Mouse (Mus musculus) C2C12 (cell line): ENCODE measurements around the gene Shb.

ENCODE experiments used
- CEBPB ChIP-seq: IDR thresholded peaks from one replicate; pipeline ENCODE4 v1.6.1; 2011; ENCODE audit warnings: low read depth, mild to moderate bottlenecking, control low read depth, moderate library complexity
- CTCF ChIP-seq: IDR thresholded peaks from one replicate; pipeline ENCODE4 v1.5.1; 2011; ENCODE audit not compliant: control insufficient read depth, insufficient read depth, insufficient read length
- FOSL1 ChIP-seq: IDR thresholded peaks from one replicate; pipeline ENCODE4 v1.8.0; 2011; ENCODE audit warnings: mild to moderate bottlenecking, low read length; ENCODE audit not compliant: poor library complexity, insufficient read depth, severe bottlenecking
- MYOD1 ChIP-seq: IDR thresholded peaks from one replicate; pipeline ENCODE4 v1.6.1; 2011; ENCODE audit warnings: low read depth; ENCODE audit not compliant: control insufficient read depth, insufficient read length
- USF1 ChIP-seq: IDR thresholded peaks from one replicate; pipeline ENCODE4 v1.6.1; 2011; ENCODE audit warnings: low read depth, mild to moderate bottlenecking, control low read depth, moderate library complexity

GRCm38 (mm10) chr4:45574614-45575169, 42.4 kb upstream of the Shb start:
- TF ChIP-seq CTCF (no peak), USF1 (no peak), FOSL1 (no peak), CEBPB (no peak), MYOD1 (no peak)
